Mouse (Mus musculus) cerebellum, adult 18-20 months (tissue): ENCODE measurements around the gene Zcchc24.

Experiments
- DNase-seq, 2 experiments: peaks; one replicate each; pipeline ENCODE4 v3.0.0; 2021

Zcchc24 gene

GRCm38 (mm10) chr14:25664310-25664695 is 104.5 kb downstream of the Zcchc24 start:
- peak in 1 of 2 experiments; percentile 38 for DNase-seq

- no peak for DNase-seq
Observed at GRCm38 (mm10) chr14:25663649-25664309, 105.1 kb downstream of the Zcchc24 start.
